15 mouse cellular contexts compared by ENCODE assay signal in the genomic region with DNA sequence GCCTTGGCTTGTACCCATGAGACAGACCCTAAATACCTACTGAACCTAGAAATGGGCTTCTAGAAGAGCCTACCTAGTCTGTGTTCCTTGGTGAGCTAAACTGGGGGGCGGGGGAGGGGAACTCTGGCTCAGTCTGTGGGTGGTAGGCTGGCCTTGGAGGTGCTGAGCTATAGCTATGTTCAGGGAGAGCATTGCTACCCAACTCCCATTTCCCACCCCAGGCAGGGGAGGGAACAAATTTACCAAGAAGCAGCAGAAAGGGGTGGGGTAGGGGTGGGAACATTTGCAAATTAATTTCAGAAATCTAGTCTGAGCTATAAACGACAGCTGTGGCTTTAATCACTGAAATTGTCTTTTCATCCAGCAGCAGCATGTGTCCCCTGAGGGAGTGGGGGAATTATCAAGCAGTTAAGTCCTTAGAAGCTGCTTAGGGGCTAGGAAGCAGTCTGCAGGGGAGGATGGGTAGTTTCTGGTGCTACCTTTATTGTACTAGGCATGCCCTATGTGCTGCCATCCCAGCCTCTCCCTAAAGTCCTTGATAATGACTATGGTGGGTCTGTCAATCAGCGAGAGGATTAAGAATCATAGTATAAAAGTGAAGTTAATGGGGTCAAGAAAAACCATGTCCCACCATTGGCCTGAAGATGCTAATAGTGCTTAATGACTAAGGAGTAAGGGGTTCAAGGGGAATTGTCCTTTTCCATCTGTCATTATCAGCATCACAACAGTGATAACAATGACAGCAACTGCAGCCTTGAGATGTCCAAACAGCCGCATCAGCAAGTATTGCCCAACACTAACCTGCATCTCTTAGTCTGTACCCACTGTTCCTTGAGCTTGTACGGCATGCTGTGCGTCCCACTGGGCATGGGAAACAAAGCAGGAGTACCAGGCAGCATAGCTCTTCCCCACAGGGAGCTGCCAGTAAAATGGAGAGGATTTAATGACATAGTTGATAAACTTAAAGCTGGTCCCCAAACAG.
A peak's percentile ranks its signal among the peaks of the same experiment; 100 is the strongest.
DNase-seq lines count a peak whose midpoint lies in the region; ATAC-seq and TF ChIP-seq lines count a peak whose summit lies in the region.
"Had no signal": no experiment of that assay in that cellular context is flagged by ENCODE, and none has a peak within 500 bp of the region (broad histone marks: within the 10 kb centered on the region; RNA-seq: fewer than 3 reads in every experiment).

No protein-coding gene starts in this region.

- ATAC-seq in forebrain, embryonic 15.5 days (replicated peaks): no peak
- ATAC-seq in midbrain, embryonic 13.5 days: peak; percentile 92
- ATAC-seq in cerebellum, adult (ENCODE audit: insufficient number of reproducible peaks, low FRiP score, low TSS enrichment): no peak
- ATAC-seq: intestine, embryonic 16.5 days had no signal

- WGBS in forebrain, embryonic 15.5 days: 56% methylated on average over 6 of the region's 6 CpGs
- 48% methylated on average over 6 of the region's 6 CpGs for WGBS in midbrain, embryonic 13.5 days

- H3K27ac ChIP-seq in layer of hippocampus, adult 2 months: 0 out of 2 replicates have a peak overlapping the region, but pooled peaks have one; percentile 23
- 0 out of 2 replicates have a peak overlapping the region, but pooled peaks have one; percentile 37 for H3K27ac ChIP-seq in forebrain, embryonic 15.5 days (replicated peaks)
- H3K27ac ChIP-seq in midbrain, embryonic 13.5 days: peak overlapping the region; percentile 64; the same call in 1 of the 2 replicates
- H3K27ac ChIP-seq: limb, embryonic 13.5 days had no signal

- no peak overlapping the region for H3K9ac ChIP-seq in forebrain, embryonic 15.5 days (replicated peaks)
- H3K9ac ChIP-seq in midbrain, embryonic 13.5 days (replicated peaks): no peak overlapping the region
- H3K9ac ChIP-seq: limb, embryonic 13.5 days had no signal

- DNase-seq in layer of hippocampus, adult 2 months (ENCODE audit: low spot score in 2 of 2): no peak
- no peak for DNase-seq in layer of hippocampus, postnatal 10 days (ENCODE audit: low spot score in 2 of 2)
- DNase-seq in retina, postnatal 1 day: peak; percentile 86
- no peak for DNase-seq in ovary, postnatal 36 days (ENCODE audit: low spot score)
- DNase-seq: adrenal gland, postnatal 25 days; heart, adult 11 months; kidney, postnatal 14 days; lung, adult 2 months; right cerebral cortex, adult 18-20 months had no signal

- no peak for TF ChIP-seq CTCF in layer of hippocampus, adult 2 months (conservative IDR thresholded peaks at IDR 0.05)

- no peaks in the 10 kb centered on the region for H3K27me3 ChIP-seq in forebrain, embryonic 15.5 days
- H3K27me3 ChIP-seq in midbrain, embryonic 13.5 days: no peaks in the 10 kb centered on the region
- H3K27me3 ChIP-seq: limb, embryonic 13.5 days had no signal

- H3K4me2 ChIP-seq in forebrain, embryonic 15.5 days (replicated peaks): no peak overlapping the region
- H3K4me2 ChIP-seq in midbrain, embryonic 13.5 days (replicated peaks): no peak overlapping the region
- H3K4me2 ChIP-seq: limb, embryonic 13.5 days had no signal

- H3K4me3 ChIP-seq in layer of hippocampus, adult 2 months: no peak overlapping the region
- H3K4me3 ChIP-seq in forebrain, embryonic 15.5 days: no peak overlapping the region
- no peak overlapping the region for H3K4me3 ChIP-seq in midbrain, embryonic 13.5 days (replicated peaks)
- H3K4me3 ChIP-seq: limb, embryonic 13.5 days; myocyte had no signal

- H3K36me3 ChIP-seq in forebrain, embryonic 15.5 days: no peaks in the 10 kb centered on the region
- H3K36me3 ChIP-seq in midbrain, embryonic 13.5 days: no peaks in the 10 kb centered on the region
- H3K36me3 ChIP-seq: limb, embryonic 13.5 days had no signal

- no peaks in the 10 kb centered on the region for H3K9me3 ChIP-seq in forebrain, embryonic 15.5 days
- H3K9me3 ChIP-seq in midbrain, embryonic 13.5 days: no peaks in the 10 kb centered on the region
- H3K9me3 ChIP-seq: limb, embryonic 13.5 days had no signal

- 0 out of 2 replicates have a peak, but pooled peaks cover 2% of the 10 kb centered on the region for H3K4me1 ChIP-seq in forebrain, embryonic 15.5 days
- H3K4me1 ChIP-seq in midbrain, embryonic 13.5 days (replicated peaks): peaks cover 16% of the 10 kb centered on the region
